Mouse (Mus musculus) MEL (cell line): ENCODE results near the gene Uqcrfs1.

Source experiments
- CTCF ChIP-seq, 3 experiments: IDR thresholded peaks in 2 of 3; conservative IDR thresholded peaks in 1 of 3; 2 replicates each; pipeline ENCODE4 v1.5.1; 2011 to 2012; ENCODE audit warnings: low read length in 3 of 3, low read depth in 2 of 3, mild to moderate bottlenecking in 2 of 3, improper control_type of control experiment in 1 of 3, inconsistent platforms in 1 of 3, mixed read lengths in 1 of 3, moderate library complexity in 1 of 3; ENCODE audit not compliant: control insufficient read depth in 1 of 3, insufficient read depth in 1 of 3, poor library complexity in 1 of 3, severe bottlenecking in 1 of 3
- ETS1 ChIP-seq: IDR thresholded peaks from 2 replicates; pipeline ENCODE4 v1.6.1; 2012; ENCODE audit warnings: low read depth, mild to moderate bottlenecking, inconsistent platforms, low read length, improper control_type of control experiment, moderate library complexity
- GATA1 ChIP-seq: IDR thresholded peaks from 2 replicates; pipeline ENCODE4 v1.6.1; 2011; ENCODE audit warnings: low read depth, low read length, improper control_type of control experiment
- MAFK ChIP-seq: IDR thresholded peaks from 2 replicates; pipeline ENCODE4 v1.6.1; 2011; ENCODE audit warnings: low read depth, mild to moderate bottlenecking, low read length, improper control_type of control experiment, borderline replicate concordance
- POLR2A ChIP-seq, 2 experiments: IDR thresholded peaks; 2 replicates each; pipeline ENCODE4 v1.6.1; 2011 to 2012; ENCODE audit warnings: low read length in 2 of 2, mild to moderate bottlenecking in 2 of 2, control low read depth in 1 of 2, improper control_type of control experiment in 1 of 2, low read depth in 1 of 2, moderate library complexity in 1 of 2; ENCODE audit not compliant: control insufficient read depth in 1 of 2, insufficient read depth in 1 of 2, poor library complexity in 1 of 2
- USF2 ChIP-seq, 2 experiments: IDR thresholded peaks; 2 replicates each; pipeline ENCODE4 v1.6.1; 2011 to 2012; ENCODE audit warnings: improper control_type of control experiment in 2 of 2, low read length in 2 of 2, borderline replicate concordance in 1 of 2, inconsistent platforms in 1 of 2, low read depth in 1 of 2, mild to moderate bottlenecking in 1 of 2; ENCODE audit not compliant: insufficient read depth in 1 of 2
- ZMIZ1 ChIP-seq: IDR thresholded peaks from 2 replicates; pipeline ENCODE4 v1.6.1; 2012; ENCODE audit warnings: low read depth, mild to moderate bottlenecking, inconsistent platforms, low read length, improper control_type of control experiment, moderate library complexity

DNA sequence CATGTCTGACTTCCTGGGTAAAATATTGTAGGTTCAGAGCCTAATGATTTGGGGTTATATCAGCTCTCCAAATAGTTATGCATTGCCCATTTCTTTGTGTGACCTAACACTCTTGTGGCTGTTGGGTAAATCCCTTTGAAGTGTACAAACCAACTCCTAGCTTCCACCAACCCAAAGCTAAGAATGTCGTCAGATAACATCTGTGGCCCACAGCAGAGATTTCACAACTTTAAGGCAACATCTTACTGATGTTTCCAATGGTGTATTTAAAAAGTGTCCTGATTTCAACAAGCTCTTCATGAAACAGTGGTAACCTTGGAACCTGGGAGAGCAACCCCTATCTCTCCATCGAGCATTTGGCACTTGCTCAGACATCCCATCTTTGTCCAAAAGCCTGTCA lies 33.6 kb upstream of the Uqcrfs1 start:
- no peak for TF ChIP-seq CTCF (IDR thresholded peaks at IDR 0.05 in 2 of 3, conservative IDR thresholded peaks at IDR 0.05 in 1 of 3; ENCODE audit: control insufficient read depth in 1 of 3, insufficient read depth in 1 of 3, low read depth in 2 of 3, low read length in 3 of 3, poor library complexity in 1 of 3, severe bottlenecking in 1 of 3)
- no peak for TF ChIP-seq ETS1
- no peak for TF ChIP-seq POLR2A (IDR thresholded peaks at IDR 0.05; ENCODE audit: control insufficient read depth in 1 of 2, insufficient read depth in 1 of 2, low read depth in 1 of 2, low read length in 2 of 2, poor library complexity in 1 of 2)
- no peak for TF ChIP-seq GATA1
- TF ChIP-seq ZMIZ1, result no peak
- TF ChIP-seq MAFK, result no peak
- TF ChIP-seq USF2 (IDR thresholded peaks at IDR 0.05; ENCODE audit: borderline replicate concordance in 1 of 2, insufficient read depth in 1 of 2, low read depth in 1 of 2, low read length in 2 of 2), result no peak
